Mouse (Mus musculus) layer of hippocampus, adult 9-11 months (tissue): Measurements from ENCODE around the gene Ptdss2.

Source experiments
- DNase-seq: peaks from one replicate; pipeline ENCODE4 v3.0.0; 2022

Gene Ptdss2

GRCm38 (mm10) chr7:141122689-141123516, 721 bp downstream of the Ptdss2 start:
- DNase-seq = peak; percentile 95

GRCm38 (mm10) chr7:141123517-141123856, 1.3 kb downstream of the Ptdss2 start:
- DNase-seq = no peak

- peak; percentile 94 for DNase-seq
These were observed 9.0 kb downstream of the Ptdss2 start for GRCm38 (mm10) chr7:141131024-141131820.

- DNase-seq = no peak
These were observed 9.9 kb downstream of the Ptdss2 start for GRCm38 (mm10) chr7:141131904-141132755.

- DNase-seq = no peak
These were observed 19.1 kb downstream of the Ptdss2 start for GRCm38 (mm10) chr7:141141326-141141725.

- DNase-seq = no peak
These were observed 20.9 kb downstream of the Ptdss2 start for GRCm38 (mm10) chr7:141143112-141143511.

- no peak for DNase-seq
These were observed 21.7 kb downstream of the Ptdss2 start for GRCm38 (mm10) chr7:141143861-141144260.

- no peak for DNase-seq
These were observed 22.5 kb downstream of the Ptdss2 start for GRCm38 (mm10) chr7:141144650-141145049.

- DNase-seq = no peak
These were observed 23.2 kb downstream of the Ptdss2 start for GRCm38 (mm10) chr7:141145403-141145802.

GRCm38 (mm10) chr7:141146043-141146595, 23.9 kb downstream of the Ptdss2 start:
- DNase-seq = no peak

GRCm38 (mm10) chr7:141147044-141147443, 24.9 kb downstream of the Ptdss2 start:
- DNase-seq = no peak

- no peak for DNase-seq
These were observed 26.5 kb downstream of the Ptdss2 start for GRCm38 (mm10) chr7:141148639-141149038.

- no peak for DNase-seq
These were observed 33.2 kb downstream of the Ptdss2 start for GRCm38 (mm10) chr7:141155362-141155761.

- no peak for DNase-seq
These were observed 42.2 kb downstream of the Ptdss2 start for GRCm38 (mm10) chr7:141164397-141164796.

- DNase-seq = no peak
These were observed 42.7 kb downstream of the Ptdss2 start for GRCm38 (mm10) chr7:141164850-141165249.

GRCm38 (mm10) chr7:141167901-141168517, 45.8 kb downstream of the Ptdss2 start:
- no peak for DNase-seq

- DNase-seq = no peak
These were observed 46.4 kb downstream of the Ptdss2 start for GRCm38 (mm10) chr7:141168518-141168953.

GRCm38 (mm10) chr7:141169300-141169699, 47.1 kb downstream of the Ptdss2 start:
- no peak for DNase-seq

GRCm38 (mm10) chr7:141169866-141170265, 47.7 kb downstream of the Ptdss2 start:
- no peak for DNase-seq

- DNase-seq = peak; percentile 96
These were observed 50.2 kb downstream of the Ptdss2 start, which contains the start of gene Rnh1 for GRCm38 (mm10) chr7:141172116-141173006. Gene Rnh1, minus strand, starts transcription at chr7:141172857.

- no peak for DNase-seq
These were observed 51.2 kb downstream of the Ptdss2 start for GRCm38 (mm10) chr7:141173323-141173850.
